Mouse (Mus musculus) limb, embryonic 11.5 days (tissue): ENCODE results near the gene Pgc. TPM values are rescaled to one million over a fixed set of nuclear protein-coding genes. Genes with fewer than 3 reads are reported as not detected.

Source experiments
- ATAC-seq: fragments of 200-750 bp; cut with Nextera tagmentation; 2 replicates; pipeline ENCODE4 v1.8.0; 2017; ENCODE audit warnings: low read depth; ENCODE audit not compliant: insufficient number of reproducible peaks, low FRiP score, low TSS enrichment
- DNase-seq: peaks from one replicate; pipeline ENCODE4 v3.0.0-alpha.2; 2015; ENCODE audit warnings: low spot score
- H3K27ac ChIP-seq: fragments of 300-500 bp; sonication (generic); replicated peaks from 2 replicates; pipeline ENCODE4 v1.5.1; 2014; ENCODE audit warnings: low read depth, mild to moderate bottlenecking, low read length
- H3K27me3 ChIP-seq: fragments of 300-500 bp; sonication (generic); 2 replicates; pipeline ENCODE4 v1.6.1; 2014; ENCODE audit warnings: mild to moderate bottlenecking, low read length, mixed read lengths; ENCODE audit not compliant: control insufficient read depth, insufficient read depth
- H3K36me3 ChIP-seq: fragments of 300-500 bp; sonication (generic); 2 replicates; pipeline ENCODE4 v1.6.1; 2014; ENCODE audit warnings: mild to moderate bottlenecking, low read length, moderate library complexity, mixed read lengths; ENCODE audit not compliant: control insufficient read depth, insufficient read depth
- H3K4me1 ChIP-seq: fragments of 300-500 bp; sonication (generic); 2 replicates; pipeline ENCODE4 v1.6.1; 2014; ENCODE audit warnings: low read length, mixed read lengths; ENCODE audit not compliant: control insufficient read depth, insufficient read depth
- H3K4me2 ChIP-seq: fragments of 300-500 bp; sonication (generic); 2 replicates; pipeline ENCODE4 v1.6.1; 2014; ENCODE audit warnings: low read depth, mild to moderate bottlenecking, moderate library complexity; ENCODE audit not compliant: severe bottlenecking
- H3K4me3 ChIP-seq: fragments of 300-500 bp; sonication (generic); 2 replicates; pipeline ENCODE4 v1.5.1; 2014; ENCODE audit warnings: low read depth, low read length
- H3K9ac ChIP-seq: fragments of 300-500 bp; sonication (generic); 2 replicates; pipeline ENCODE4 v1.6.1; 2014; ENCODE audit warnings: mild to moderate bottlenecking, low read length
- H3K9me3 ChIP-seq: fragments of 300-500 bp; sonication (generic); 2 replicates; pipeline ENCODE4 v1.6.1; 2016; ENCODE audit warnings: low read length; ENCODE audit not compliant: control insufficient read depth
- WGBS: fragments of 180-500 bp; shearing (Covaris S2); extraction: QIAGEN DNeasy Blood & Tissue Kit; methylation state at CpG from one replicate; pipeline ENCODE4 v1.1.7; 2014; 5-methylcytosine and 5-hydroxymethylcytosine counted together
- polyA plus RNA-seq: library from polyadenylated mRNA; unstranded; fragments of >200 nt; fragmentation: Nextera tagmentation; extraction: Ambion mirVana; gene quantifications from 2 replicates; pipeline ENCODE4 v1.2.1, GENCODE M21; 2014

The Pgc gene
- polyA plus RNA-seq, 1 experiment from 2014 or later = not detected

DNA sequence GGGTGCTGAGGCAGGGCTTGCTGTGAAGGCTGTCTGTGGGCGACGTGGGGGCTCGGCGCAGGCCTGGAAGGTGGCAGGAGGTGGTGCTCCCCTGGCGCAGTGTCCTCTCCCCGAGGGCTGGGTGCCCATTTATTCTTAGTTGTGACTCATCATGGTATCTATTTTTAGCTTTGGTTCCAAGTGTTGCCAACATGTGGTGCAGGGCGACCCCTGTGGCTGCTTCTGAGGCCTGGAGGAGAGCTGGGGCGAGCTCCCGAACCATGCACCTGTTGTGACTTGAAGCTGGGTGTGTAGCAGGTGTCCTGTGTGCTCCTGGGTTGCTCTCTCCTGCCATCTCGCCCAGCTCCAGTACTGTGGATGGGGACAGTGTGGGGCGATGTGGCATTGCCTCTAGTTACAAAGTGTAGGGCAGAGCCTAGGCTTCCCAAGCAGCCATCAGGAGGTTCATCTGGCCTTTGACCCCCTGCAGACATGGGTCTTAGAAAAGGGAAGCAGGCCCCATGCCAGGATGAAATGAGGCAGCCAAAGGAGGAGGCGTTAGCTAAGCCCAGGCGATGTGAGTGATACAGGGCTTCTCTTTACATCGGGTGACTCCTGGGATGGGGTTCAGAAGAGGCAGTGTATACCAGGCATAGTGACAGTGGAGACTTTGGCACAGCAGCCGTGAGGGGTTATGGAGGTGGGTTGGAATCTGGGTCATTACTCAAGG lies 33.2 kb downstream of the Pgc start:
- DNase-seq (no peak), ATAC-seq (no peak)
- Histone ChIP-seq H3K4me1 (no peaks in the 10 kb centered on the region), H3K27me3 (no peaks in the 10 kb centered on the region), H3K9ac (no peak overlapping the region), H3K4me3 (no peak overlapping the region), H3K36me3 (no peaks in the 10 kb centered on the region), H3K9me3 (no peaks in the 10 kb centered on the region), H3K4me2 (no peak overlapping the region), H3K27ac (no peak overlapping the region)
- 78% methylated on average over 15 of the region's 15 CpGs for WGBS

DNA sequence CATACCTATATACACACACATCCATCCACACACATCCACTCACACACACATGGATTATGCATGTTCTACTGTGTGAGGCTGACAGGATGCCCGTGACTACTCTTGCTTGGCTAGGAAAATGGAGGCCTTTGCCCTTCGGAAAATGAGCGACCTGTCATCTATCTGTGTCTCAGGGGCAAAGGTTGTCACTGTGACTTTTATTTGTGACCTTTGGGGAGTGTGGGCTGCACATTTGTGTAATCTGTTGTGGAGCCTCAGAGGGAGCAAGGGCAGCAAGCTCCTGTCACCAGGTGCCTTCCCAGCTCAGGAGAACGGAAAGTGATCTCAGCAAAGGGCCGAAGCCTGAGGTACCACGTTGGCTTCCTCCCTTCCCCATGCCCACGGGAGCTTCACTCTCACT lies 35.4 kb downstream of the Pgc start:
- Histone ChIP-seq H3K4me3 (no peak overlapping the region), H3K9me3 (no peaks in the 10 kb centered on the region), H3K4me2 (no peak overlapping the region), H3K9ac (no peak overlapping the region), H3K27ac (no peak overlapping the region), H3K36me3 (no peaks in the 10 kb centered on the region), H3K4me1 (no peaks in the 10 kb centered on the region), H3K27me3 (no peaks in the 10 kb centered on the region)
- 73% methylated on average over 7 of the region's 7 CpGs for WGBS
- DNase-seq (no peak), ATAC-seq (no peak)

GRCm38 (mm10) chr17:47762518-47763340 lies 36.1 kb downstream of the Pgc start:
- no peak for ATAC-seq
- DNase-seq = no peak
- H3K27ac ChIP-seq = peak overlapping the region; percentile 39; the same call in 1 of the 2 replicates
- H3K9ac ChIP-seq = no peak overlapping the region
- no peak overlapping the region for H3K4me3 ChIP-seq
- WGBS = 79% methylated on average over 13 of the region's 13 CpGs
- no peaks in the 10 kb centered on the region for H3K36me3 ChIP-seq
- no peaks in the 10 kb centered on the region for H3K9me3 ChIP-seq
- no peaks in the 10 kb centered on the region for H3K4me1 ChIP-seq
- no peak overlapping the region for H3K4me2 ChIP-seq
- no peaks in the 10 kb centered on the region for H3K27me3 ChIP-seq

GRCm38 (mm10) chr17:47765986-47766385 lies 39.3 kb downstream of the Pgc start:
- H3K9ac ChIP-seq = no peak overlapping the region
- H3K4me2 ChIP-seq = no peak overlapping the region
- ATAC-seq = no peak
- no peak for DNase-seq
- H3K4me1 ChIP-seq = no peaks in the 10 kb centered on the region
- no peak overlapping the region for H3K27ac ChIP-seq
- H3K4me3 ChIP-seq = no peak overlapping the region
- WGBS = 69% methylated on average over 4 of the region's 4 CpGs
- no peaks in the 10 kb centered on the region for H3K27me3 ChIP-seq
- H3K9me3 ChIP-seq = no peaks in the 10 kb centered on the region
- H3K36me3 ChIP-seq = no peaks in the 10 kb centered on the region

DNA sequence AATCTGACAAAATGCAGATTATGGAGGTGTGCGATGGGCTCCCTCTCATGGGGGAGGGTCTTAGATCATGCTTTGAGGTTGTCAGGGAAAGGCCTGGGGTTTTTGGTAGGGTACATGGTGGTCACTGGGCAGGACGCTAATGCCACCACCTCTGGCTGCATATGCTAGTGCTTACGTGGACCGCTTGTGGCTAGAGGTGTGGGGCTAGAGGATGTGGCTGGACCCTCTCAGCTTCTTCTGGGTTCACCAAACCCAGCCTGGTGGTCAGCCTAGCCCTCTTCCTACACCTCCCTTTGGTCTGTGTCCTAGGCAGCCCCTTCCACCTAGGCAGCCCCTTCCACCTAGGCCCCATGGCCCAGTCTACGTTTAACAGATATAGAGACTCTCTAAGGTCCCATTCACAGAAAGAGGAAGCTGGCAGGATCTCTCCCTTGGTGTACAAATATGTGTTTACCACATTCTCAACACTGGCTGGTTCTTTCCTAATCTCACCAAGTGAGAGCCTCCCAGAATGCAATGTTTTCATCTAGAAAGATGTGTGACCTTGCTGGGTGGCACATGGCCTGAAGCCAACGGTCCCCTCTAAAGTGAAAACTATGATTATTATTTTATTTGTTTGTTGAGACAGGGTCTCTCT lies 39.9 kb downstream of the Pgc start:
- no peak overlapping the region for H3K9ac ChIP-seq
- WGBS = 93% methylated on average over 6 of the region's 6 CpGs
- no peak overlapping the region for H3K27ac ChIP-seq
- H3K9me3 ChIP-seq = no peaks in the 10 kb centered on the region
- no peak for DNase-seq
- ATAC-seq = no peak
- H3K36me3 ChIP-seq = no peaks in the 10 kb centered on the region
- H3K4me3 ChIP-seq = no peak overlapping the region
- H3K4me1 ChIP-seq = no peaks in the 10 kb centered on the region
- no peaks in the 10 kb centered on the region for H3K27me3 ChIP-seq
- no peak overlapping the region for H3K4me2 ChIP-seq

GRCm38 (mm10) chr17:47767081-47767455 lies 40.4 kb downstream of the Pgc start:
- Histone ChIP-seq H3K27me3 (no peaks in the 10 kb centered on the region), H3K4me3 (no peak overlapping the region), H3K4me1 (no peaks in the 10 kb centered on the region), H3K9me3 (peaks cover 2% of the 10 kb centered on the region; the same call in 1 of the 2 replicates), H3K27ac (no peak overlapping the region), H3K36me3 (no peaks in the 10 kb centered on the region), H3K4me2 (no peak overlapping the region), H3K9ac (no peak overlapping the region)
- 69% methylated on average over 2 of the region's 2 CpGs for WGBS
- ATAC-seq (no peak), DNase-seq (no peak)

DNA sequence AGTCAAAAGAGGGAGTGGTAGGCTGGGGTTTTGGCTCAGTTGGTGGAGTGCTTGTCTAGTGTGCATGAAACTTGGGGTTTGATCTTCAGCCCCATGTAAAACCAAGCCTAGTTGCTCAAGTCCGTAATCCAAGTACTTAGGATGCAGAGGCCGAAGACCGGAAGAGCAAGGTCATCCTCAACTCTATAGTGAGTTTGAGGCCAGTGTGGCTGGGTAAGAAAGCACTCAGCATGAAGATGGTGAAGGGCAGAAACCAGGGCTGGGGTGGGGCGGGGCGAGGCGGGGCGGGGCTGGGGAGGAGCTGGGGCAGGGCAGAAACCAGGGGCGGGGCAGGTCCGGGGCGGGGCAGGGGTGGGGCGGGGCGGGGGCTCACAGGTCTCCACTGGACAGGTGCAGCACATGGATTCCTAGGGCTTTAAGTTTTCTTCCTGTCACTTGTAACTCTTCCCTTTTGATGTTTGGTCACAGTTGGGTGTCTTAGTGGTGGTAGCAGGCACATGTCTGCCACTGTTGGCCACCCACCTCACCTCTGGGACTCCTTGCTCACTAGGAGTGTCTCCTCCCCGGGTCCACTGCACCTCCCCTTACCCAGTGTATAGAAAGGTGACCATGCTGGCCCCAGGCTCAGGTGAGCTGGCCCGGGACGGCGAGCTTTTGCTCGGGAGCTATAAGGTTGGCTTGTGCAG lies 41.0 kb downstream of the Pgc start:
- Histone ChIP-seq H3K9ac (no peak overlapping the region), H3K4me3 (no peak overlapping the region), H3K4me2 (no peak overlapping the region), H3K4me1 (no peaks in the 10 kb centered on the region), H3K9me3 (peaks cover 5% of the 10 kb centered on the region; the same call in 1 of the 2 replicates), H3K27me3 (no peaks in the 10 kb centered on the region), H3K27ac (no peak overlapping the region), H3K36me3 (no peaks in the 10 kb centered on the region)
- DNase-seq = no peak
- no peak for ATAC-seq
- 40% methylated on average over 13 of the region's 17 CpGs for WGBS

- no peak overlapping the region for H3K9ac ChIP-seq
- no peaks in the 10 kb centered on the region for H3K36me3 ChIP-seq
- DNase-seq (no peak), ATAC-seq (no peak)
- H3K4me2 ChIP-seq = no peak overlapping the region; the same call in 1 of the 2 replicates
- H3K4me3 ChIP-seq = no peak overlapping the region
- 44% methylated on average over 12 of the region's 12 CpGs for WGBS
- no peaks in the 10 kb centered on the region; the same call in 1 of the 2 replicates for H3K4me1 ChIP-seq
- no peak overlapping the region for H3K27ac ChIP-seq
- no peaks in the 10 kb centered on the region for H3K27me3 ChIP-seq
- H3K9me3 ChIP-seq = peaks cover 5% of the 10 kb centered on the region; the same call in 1 of the 2 replicates
These were observed 42.1 kb downstream of the Pgc start for GRCm38 (mm10) chr17:47768707-47769276.
